Comparison of ENCODE assay signal across 18 mouse cellular contexts in genomic region chr7:38186861-38187260, GRCm38 (mm10). TPM values are rescaled to one million over a fixed set of nuclear protein-coding genes. Genes with fewer than 3 reads are reported as not detected.
A peak's percentile ranks its signal among the peaks of the same experiment; 100 is the strongest.
DNase-seq lines count a peak whose midpoint lies in the region; ATAC-seq lines count a peak whose summit lies in the region.
"Had no signal": no experiment of that assay in that cellular context is flagged by ENCODE, and none has a peak within 500 bp of the region (broad histone marks: within the 10 kb centered on the region; RNA-seq: fewer than 3 reads in every experiment).

No protein-coding gene starts in this region.

- H3K27ac ChIP-seq in liver, embryonic 12.5 days: no peak overlapping the region; the same call in 1 of the 2 replicates
- H3K27ac ChIP-seq: embryonic facial prominence, embryonic 13.5 days; heart, embryonic 13.5 days; hindbrain, embryonic 10.5 days; limb, embryonic 10.5 days had no signal

- ATAC-seq in liver, embryonic 12.5 days: no peak
- ATAC-seq in inflammation-experienced regulatory T-cells, adult 6 months: peak; percentile 7
- peak; percentile 22 for ATAC-seq in megakaryocyte progenitor cell, adult 5-6 weeks (replicated peaks; ENCODE audit: poor library complexity)
- ATAC-seq: intestine, embryonic 16.5 days had no signal

- no peaks in the 10 kb centered on the region for H3K9me3 ChIP-seq in liver, embryonic 12.5 days (replicated peaks)
- H3K9me3 ChIP-seq: embryonic facial prominence, embryonic 13.5 days; heart, embryonic 13.5 days; limb, embryonic 10.5 days had no signal

- WGBS in liver, embryonic 12.5 days (ENCODE audit: insufficient replicate concordance): 22% methylated on average over 4 of the region's 4 CpGs

- H3K27me3 ChIP-seq in liver, embryonic 12.5 days (replicated peaks): no peaks in the 10 kb centered on the region
- H3K27me3 ChIP-seq: embryonic facial prominence, embryonic 13.5 days; heart, embryonic 13.5 days had no signal

- DNase-seq in liver: peak; percentile 12
- DNase-seq in thymus, postnatal 4 days: peak; percentile 65
- no peak for DNase-seq in gastrocnemius, postnatal 10 days
- DNase-seq in adrenal gland, adult 2 months: no peak
- no peak for DNase-seq in heart, adult 11 months
- DNase-seq: adrenal gland, postnatal 10 days; kidney, postnatal 10 days; midbrain, embryonic 14.5 days; retina, postnatal 1 day; spleen, adult 18-20 months had no signal

- H3K9ac ChIP-seq in liver, embryonic 12.5 days: no peak overlapping the region
- H3K9ac ChIP-seq: embryonic facial prominence, embryonic 13.5 days; heart, embryonic 13.5 days had no signal

- no peak overlapping the region for H3K4me2 ChIP-seq in liver, embryonic 12.5 days
- H3K4me2 ChIP-seq: embryonic facial prominence, embryonic 13.5 days; heart, embryonic 13.5 days had no signal

- H3K4me1 ChIP-seq in liver, embryonic 12.5 days: peaks cover 43% of the 10 kb centered on the region

- 0 out of 2 replicates have a peak, but pooled peaks cover 7% of the 10 kb centered on the region for H3K36me3 ChIP-seq in liver, embryonic 12.5 days

- H3K4me3 ChIP-seq in liver, embryonic 12.5 days: no peak overlapping the region
- H3K4me3 ChIP-seq: embryonic facial prominence, embryonic 13.5 days; heart, embryonic 13.5 days; hindbrain, embryonic 10.5 days; limb, embryonic 10.5 days had no signal

RNA-seq across cellular contexts. Expression of gene 1600014C10Rik, which starts 3.8 kb away (rescaled TPM):
- 7.0 and 7.5 TPM in 2 replicates for polyA plus RNA-seq in liver, embryonic 12.5 days (2016; fragmentation: Nextera tagmentation; extraction: Ambion mirVana)
- polyA plus RNA-seq in inflammation-experienced regulatory T-cells, adult 6 months (2017; shearing (Covaris generic)): 100 to 1,000 TPM in 2 of 3 experiments, 10 to 100 TPM in 1; 87.7 to 147 (median 136) TPM
- total RNA-seq in megakaryocyte progenitor cell, adult 5-6 weeks (2015): 18.8 and 19.5 TPM in 2 replicates
- total RNA-seq in megakaryocyte progenitor cell, adult 5-6 weeks (2017): 22.7 and 29.4 TPM in 2 replicates
- 10 to 100 TPM; 15.1 to 15.8 TPM for total RNA-seq in gastrocnemius, postnatal 10 days (2021)
- 10 to 100 TPM; 37.8 to 40.5 TPM for total RNA-seq in adrenal gland, adult 2 months (2021)
- polyA plus RNA-seq in adrenal gland, adult 2 months (2012; rRNA removed): 18.5 and 18.7 TPM in 2 replicates

RNA-seq across cellular contexts. Expression of gene Plekhf1, which starts 41.0 kb away (rescaled TPM):
- 0.45 and 0.55 TPM in 2 replicates for polyA plus RNA-seq in liver, embryonic 12.5 days (2016; fragmentation: Nextera tagmentation; extraction: Ambion mirVana)
- 1 to 10 TPM in 2 of 3 experiments, under 1 TPM in 1; 0.37 to 2.9 (median 1.0) TPM for polyA plus RNA-seq in inflammation-experienced regulatory T-cells, adult 6 months (2017; shearing (Covaris generic))
- 0.56 and 0.94 TPM in 2 replicates for total RNA-seq in megakaryocyte progenitor cell, adult 5-6 weeks (2015)
- total RNA-seq in megakaryocyte progenitor cell, adult 5-6 weeks (2017): 0.46 and 1.1 TPM in 2 replicates
- total RNA-seq in gastrocnemius, postnatal 10 days (2021): 1 to 10 TPM; 5.7 to 9.4 TPM
- 1 to 10 TPM; 2.7 to 3.7 TPM for total RNA-seq in adrenal gland, adult 2 months (2021)
- polyA plus RNA-seq in adrenal gland, adult 2 months (2012; rRNA removed): 2.3 and 2.5 TPM in 2 replicates

Comparison
In these comparisons a context has a peak if more than half of its experiments do, and no peak if none do; other contexts are left out.
1. DNase-seq: peak in liver (single experiment) and thymus, postnatal 4 days (single experiment); none in gastrocnemius, postnatal 10 days (single experiment), adrenal gland, adult 2 months (single experiment) and heart, adult 11 months (single experiment).